Mouse (Mus musculus): Measurements from ENCODE around the gene Med20. TPM values are rescaled to one million over a fixed set of nuclear protein-coding genes. Genes with fewer than 3 reads are reported as not detected.
A peak's percentile ranks its signal among the peaks of the same experiment; 100 is the strongest.

The Med20 gene
- polyA plus RNA-seq, 1 experiment from 2014 or later = 47.0 TPM

- H3K4me1 ChIP-seq (ENCODE audit: control insufficient read depth, insufficient read depth, low read length) = no peaks in the 10 kb centered on the region
- no peak overlapping the region for H3K4me3 ChIP-seq (ENCODE audit: low read depth, low read length)
- no peaks in the 10 kb centered on the region for H3K36me3 ChIP-seq (ENCODE audit: control insufficient read depth, insufficient read depth, low read length)
- ATAC-seq = no peak
- H3K4me2 ChIP-seq (ENCODE audit: low read length) = no peak overlapping the region
- no peaks in the 10 kb centered on the region for H3K9me3 ChIP-seq (replicated peaks; ENCODE audit: control insufficient read depth, low read length, poor library complexity, severe bottlenecking)
- H3K27ac ChIP-seq (ENCODE audit: low read length) = no peak overlapping the region
- H3K27me3 ChIP-seq (ENCODE audit: control insufficient read depth, insufficient read depth, low read depth, low read length) = no peaks in the 10 kb centered on the region
- no peak overlapping the region for H3K9ac ChIP-seq (ENCODE audit: low read depth, low read length)
- 81% methylated on average over 8 of the region's 8 CpGs for WGBS
These were observed 37.4 kb upstream of the Med20 start for GRCm38 (mm10) chr17:47574028-47574427.

- no peak overlapping the region for H3K4me3 ChIP-seq (ENCODE audit: low read depth, low read length)
- no peak overlapping the region for H3K27ac ChIP-seq (ENCODE audit: low read length)
- 76% methylated on average over 11 of the region's 11 CpGs for WGBS
- H3K27me3 ChIP-seq (ENCODE audit: control insufficient read depth, insufficient read depth, low read depth, low read length) = no peaks in the 10 kb centered on the region
- H3K9me3 ChIP-seq (replicated peaks; ENCODE audit: control insufficient read depth, low read length, poor library complexity, severe bottlenecking) = no peaks in the 10 kb centered on the region
- H3K4me1 ChIP-seq (ENCODE audit: control insufficient read depth, insufficient read depth, low read length) = no peaks in the 10 kb centered on the region
- H3K4me2 ChIP-seq (ENCODE audit: low read length) = no peak overlapping the region
- no peaks in the 10 kb centered on the region for H3K36me3 ChIP-seq (ENCODE audit: control insufficient read depth, insufficient read depth, low read length)
- no peak for ATAC-seq
- no peak overlapping the region for H3K9ac ChIP-seq (ENCODE audit: low read depth, low read length)
These were observed 36.6 kb upstream of the Med20 start for GRCm38 (mm10) chr17:47574830-47575229.

GRCm38 (mm10) chr17:47578655-47579054, 32.7 kb upstream of the Med20 start:
- H3K4me2 ChIP-seq (ENCODE audit: low read length) = no peak overlapping the region
- no peaks in the 10 kb centered on the region for H3K36me3 ChIP-seq (ENCODE audit: control insufficient read depth, insufficient read depth, low read length)
- 88% methylated on average over 6 of the region's 6 CpGs for WGBS
- no peak overlapping the region for H3K9ac ChIP-seq (ENCODE audit: low read depth, low read length)
- no peaks in the 10 kb centered on the region for H3K9me3 ChIP-seq (replicated peaks; ENCODE audit: control insufficient read depth, low read length, poor library complexity, severe bottlenecking)
- H3K4me3 ChIP-seq (ENCODE audit: low read depth, low read length) = no peak overlapping the region
- H3K27ac ChIP-seq (ENCODE audit: low read length) = no peak overlapping the region
- H3K4me1 ChIP-seq (ENCODE audit: control insufficient read depth, insufficient read depth, low read length) = no peaks in the 10 kb centered on the region
- no peaks in the 10 kb centered on the region for H3K27me3 ChIP-seq (ENCODE audit: control insufficient read depth, insufficient read depth, low read depth, low read length)
- no peak for ATAC-seq

GRCm38 (mm10) chr17:47580962-47581361, 30.4 kb upstream of the Med20 start:
- 96% methylated on average over 4 of the region's 4 CpGs for WGBS
- Histone ChIP-seq H3K36me3 (ENCODE audit: control insufficient read depth, insufficient read depth, low read length) (no peaks in the 10 kb centered on the region), H3K27ac (ENCODE audit: low read length) (no peak overlapping the region), H3K9ac (ENCODE audit: low read depth, low read length) (no peak overlapping the region), H3K4me2 (ENCODE audit: low read length) (no peak overlapping the region), H3K4me3 (ENCODE audit: low read depth, low read length) (no peak overlapping the region), H3K9me3 (replicated peaks; ENCODE audit: control insufficient read depth, low read length, poor library complexity, severe bottlenecking) (no peaks in the 10 kb centered on the region), H3K27me3 (ENCODE audit: control insufficient read depth, insufficient read depth, low read depth, low read length) (no peaks in the 10 kb centered on the region), H3K4me1 (ENCODE audit: control insufficient read depth, insufficient read depth, low read length) (no peaks in the 10 kb centered on the region)
- no peak for ATAC-seq

- Histone ChIP-seq H3K9me3 (replicated peaks; ENCODE audit: control insufficient read depth, low read length, poor library complexity, severe bottlenecking) (no peaks in the 10 kb centered on the region), H3K27ac (ENCODE audit: low read length) (no peak overlapping the region), H3K36me3 (ENCODE audit: control insufficient read depth, insufficient read depth, low read length) (no peaks in the 10 kb centered on the region), H3K4me3 (ENCODE audit: low read depth, low read length) (no peak overlapping the region), H3K9ac (ENCODE audit: low read depth, low read length) (no peak overlapping the region), H3K4me1 (ENCODE audit: control insufficient read depth, insufficient read depth, low read length) (0 out of 2 replicates have a peak, but pooled peaks cover 4% of the 10 kb centered on the region), H3K27me3 (ENCODE audit: control insufficient read depth, insufficient read depth, low read depth, low read length) (no peaks in the 10 kb centered on the region), H3K4me2 (ENCODE audit: low read length) (no peak overlapping the region)
- no peak for ATAC-seq
- WGBS = 89% methylated on average over 8 of the region's 8 CpGs
These were observed 22.9 kb upstream of the Med20 start for GRCm38 (mm10) chr17:47588517-47588916.

GRCm38 (mm10) chr17:47591073-47591472, 20.3 kb upstream of the Med20 start:
- Histone ChIP-seq H3K9me3 (replicated peaks; ENCODE audit: control insufficient read depth, low read length, poor library complexity, severe bottlenecking) (no peaks in the 10 kb centered on the region), H3K9ac (ENCODE audit: low read depth, low read length) (no peak overlapping the region), H3K4me3 (ENCODE audit: low read depth, low read length) (no peak overlapping the region), H3K4me2 (ENCODE audit: low read length) (no peak overlapping the region), H3K4me1 (ENCODE audit: control insufficient read depth, insufficient read depth, low read length) (peaks cover 24% of the 10 kb centered on the region), H3K27ac (ENCODE audit: low read length) (no peak overlapping the region), H3K36me3 (ENCODE audit: control insufficient read depth, insufficient read depth, low read length) (no peaks in the 10 kb centered on the region), H3K27me3 (ENCODE audit: control insufficient read depth, insufficient read depth, low read depth, low read length) (no peaks in the 10 kb centered on the region)
- no peak for ATAC-seq
- WGBS = 91% methylated on average over 3 of the region's 3 CpGs

- Histone ChIP-seq H3K9ac (ENCODE audit: low read depth, low read length) (peak overlapping the region; percentile 68), H3K4me1 (ENCODE audit: control insufficient read depth, insufficient read depth, low read length) (peaks cover 30% of the 10 kb centered on the region), H3K9me3 (replicated peaks; ENCODE audit: control insufficient read depth, low read length, poor library complexity, severe bottlenecking) (no peaks in the 10 kb centered on the region), H3K27me3 (ENCODE audit: control insufficient read depth, insufficient read depth, low read depth, low read length) (no peaks in the 10 kb centered on the region), H3K27ac (ENCODE audit: low read length) (peak overlapping the region; percentile 69), H3K4me2 (ENCODE audit: low read length) (peak overlapping the region; percentile 99), H3K4me3 (ENCODE audit: low read depth, low read length) (peak overlapping the region; percentile 71), H3K36me3 (ENCODE audit: control insufficient read depth, insufficient read depth, low read length) (no peaks in the 10 kb centered on the region)
- peak; percentile 83 for ATAC-seq
- WGBS = under 1% methylated on average over 57 of the region's 63 CpGs
These were observed 18.0 kb upstream of the Med20 start for GRCm38 (mm10) chr17:47593215-47593853.

GRCm38 (mm10) chr17:47593854-47594182, 17.6 kb upstream of the Med20 start:
- peak overlapping the region; percentile 99 for H3K4me2 ChIP-seq (ENCODE audit: low read length)
- no peaks in the 10 kb centered on the region for H3K9me3 ChIP-seq (replicated peaks; ENCODE audit: control insufficient read depth, low read length, poor library complexity, severe bottlenecking)
- H3K4me1 ChIP-seq (ENCODE audit: control insufficient read depth, insufficient read depth, low read length) = peaks cover 30% of the 10 kb centered on the region
- no peaks in the 10 kb centered on the region for H3K27me3 ChIP-seq (ENCODE audit: control insufficient read depth, insufficient read depth, low read depth, low read length)
- peak overlapping the region; percentile 68 for H3K9ac ChIP-seq (ENCODE audit: low read depth, low read length)
- peak overlapping the region; percentile 71 for H3K4me3 ChIP-seq (ENCODE audit: low read depth, low read length)
- WGBS = under 1% methylated on average over 13 of the region's 13 CpGs
- ATAC-seq = peak; percentile 4; the same call in 1 of the 2 replicates
- H3K36me3 ChIP-seq (ENCODE audit: control insufficient read depth, insufficient read depth, low read length) = no peaks in the 10 kb centered on the region
- peak overlapping the region; percentile 69 for H3K27ac ChIP-seq (ENCODE audit: low read length)

- H3K9me3 ChIP-seq (replicated peaks; ENCODE audit: control insufficient read depth, low read length, poor library complexity, severe bottlenecking) = no peaks in the 10 kb centered on the region
- H3K27ac ChIP-seq (ENCODE audit: low read length) = peak overlapping the region; percentile 69
- H3K27me3 ChIP-seq (ENCODE audit: control insufficient read depth, insufficient read depth, low read depth, low read length) = no peaks in the 10 kb centered on the region
- peak overlapping the region; percentile 99 for H3K4me2 ChIP-seq (ENCODE audit: low read length)
- no peak for ATAC-seq
- H3K36me3 ChIP-seq (ENCODE audit: control insufficient read depth, insufficient read depth, low read length) = no peaks in the 10 kb centered on the region
- under 1% methylated on average over 40 of the region's 43 CpGs for WGBS
- peak overlapping the region; percentile 68 for H3K9ac ChIP-seq (ENCODE audit: low read depth, low read length)
- peaks cover 30% of the 10 kb centered on the region for H3K4me1 ChIP-seq (ENCODE audit: control insufficient read depth, insufficient read depth, low read length)
- peak overlapping the region; percentile 71 for H3K4me3 ChIP-seq (ENCODE audit: low read depth, low read length)
These were observed 17.0 kb upstream of the Med20 start for GRCm38 (mm10) chr17:47594183-47594968.

All from midbrain, embryonic 16.5 days (tissue).